Mouse (Mus musculus): ENCODE results near the gene Fam193a.

The Fam193a gene

DNA sequence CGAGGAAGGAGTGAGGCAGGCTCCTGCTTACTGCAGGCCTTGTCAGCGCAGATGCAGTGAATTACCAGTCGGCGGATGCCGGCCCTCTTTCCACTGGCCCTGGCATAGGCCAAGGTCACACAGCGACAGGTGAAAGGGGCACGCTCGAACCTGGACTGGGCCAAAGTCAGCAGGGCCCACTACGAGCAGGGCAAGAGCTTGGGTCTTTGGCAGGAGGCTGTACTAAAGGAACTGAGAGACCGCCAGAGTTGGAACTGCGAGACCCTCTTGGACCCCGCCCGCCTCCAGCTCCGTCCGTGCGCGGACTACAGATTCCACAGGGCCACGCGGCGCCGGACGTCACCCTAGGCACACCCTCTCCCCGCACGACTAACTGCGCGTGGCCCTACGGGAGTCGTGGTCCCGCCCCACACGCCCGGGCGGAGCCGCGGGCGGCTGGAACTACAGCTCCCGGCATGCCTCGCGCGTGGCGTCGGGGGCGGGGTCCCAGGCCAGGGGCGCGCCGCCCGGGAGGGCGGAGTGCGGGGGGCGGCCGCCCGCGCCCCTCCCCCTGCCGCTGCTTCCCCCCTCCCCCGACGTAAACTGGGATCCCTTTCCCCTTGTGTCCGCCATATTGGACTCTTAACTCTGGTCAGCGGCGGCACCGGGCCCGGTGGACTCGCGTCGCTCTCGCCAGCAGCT lies at the start of gene Fam193a:
Gene Fam193a (plus strand): TSS at position 593 of the 681 bp plus-strand sequence.
- DNase-seq = peak; percentile 98

DNA sequence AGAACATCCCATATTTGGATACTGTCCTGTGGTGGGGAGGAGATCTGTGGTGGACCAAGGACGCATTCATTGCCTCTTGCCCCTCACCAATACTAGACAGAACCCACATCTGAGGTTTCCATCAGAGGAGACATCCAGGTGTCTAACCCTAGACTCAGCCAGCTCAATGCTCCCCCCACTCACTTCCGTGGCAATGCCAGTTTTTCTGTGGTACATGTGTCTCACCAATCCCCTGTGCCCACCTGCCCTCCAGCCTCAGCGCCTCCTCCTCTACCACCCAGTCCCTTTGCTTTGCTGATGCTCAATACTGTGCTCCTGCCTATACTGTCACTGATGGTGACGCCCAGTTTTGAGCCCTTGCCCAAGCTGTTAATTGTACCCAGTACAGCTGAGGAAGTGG lies 48.5 kb upstream of the Fam193a start:
- DNase-seq = no peak

DNA sequence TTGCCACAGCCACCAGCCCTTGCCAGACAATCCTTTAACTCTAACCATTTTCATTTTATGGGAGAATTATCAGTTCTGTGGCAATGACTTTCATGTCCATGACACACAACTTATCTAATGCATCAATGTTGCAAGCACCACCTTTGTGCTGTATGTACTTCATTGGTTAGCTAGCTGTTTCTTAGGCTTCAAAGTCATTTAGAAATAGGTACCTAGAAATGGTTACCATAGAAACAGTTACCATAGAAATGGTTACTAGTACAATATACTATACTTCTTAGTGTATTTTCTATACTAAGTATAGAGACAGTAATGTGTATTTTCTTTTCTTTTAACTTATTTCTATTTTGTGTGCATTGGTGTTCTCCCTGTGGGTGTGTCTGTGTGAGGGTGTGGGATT lies 44.4 kb upstream of the Fam193a start:
- DNase-seq = no peak

DNA sequence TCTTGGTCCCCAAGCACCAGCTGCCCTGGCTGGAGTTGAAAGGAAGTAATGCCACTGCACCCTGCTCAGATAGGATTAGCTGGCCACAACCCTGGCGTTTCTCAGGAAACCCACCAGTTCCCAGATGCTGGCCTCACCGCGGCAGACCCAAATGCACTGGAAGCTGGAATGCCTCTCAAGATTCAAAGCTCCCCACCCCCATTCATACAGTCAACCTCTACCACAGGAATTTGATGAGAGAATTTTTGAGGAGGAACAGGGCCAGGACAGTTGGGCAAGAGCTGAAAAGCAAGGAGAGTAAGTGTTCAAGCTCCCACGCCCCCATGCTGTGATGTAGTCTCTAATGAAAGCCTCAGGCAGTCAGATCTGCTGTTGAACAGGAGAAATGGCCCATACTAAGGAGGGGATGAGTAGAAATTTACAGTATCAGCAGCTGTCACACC lies 43.5 kb upstream of the Fam193a start:
- no peak for DNase-seq

DNA sequence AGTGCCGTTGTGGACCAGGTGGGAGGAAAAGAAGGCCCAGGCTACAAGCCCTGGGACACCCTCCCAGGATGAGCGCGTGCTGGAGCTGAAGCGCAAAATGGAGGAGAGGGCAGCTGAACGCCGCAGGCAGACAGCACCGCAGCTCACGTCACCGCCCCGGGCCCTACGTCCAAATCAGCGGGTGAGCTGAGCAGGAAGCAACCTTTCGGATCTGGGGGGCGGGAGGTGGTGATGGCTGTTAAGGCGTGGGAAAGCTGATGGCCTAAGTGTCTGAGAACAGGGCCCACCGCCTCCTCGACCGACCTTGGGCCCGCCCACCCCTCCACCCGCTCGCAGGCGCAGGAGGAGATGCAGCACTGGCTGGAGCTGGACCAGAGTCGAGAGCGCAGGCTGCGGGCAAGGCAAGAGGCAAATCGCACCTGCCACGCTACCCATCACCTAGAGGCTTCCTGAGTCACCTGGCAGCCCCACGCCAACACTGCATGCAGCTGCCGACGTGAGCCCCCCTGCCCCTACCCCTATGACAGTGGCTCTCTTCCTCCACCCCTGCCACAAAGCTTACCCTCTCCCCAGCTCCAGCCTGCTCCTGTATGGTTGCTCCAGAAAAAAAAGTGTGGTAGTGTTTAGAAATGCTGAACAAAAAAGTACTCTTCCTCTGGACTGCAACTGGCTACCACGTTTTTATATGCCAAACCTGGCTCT lies 42.7 kb upstream of the Fam193a start:
- DNase-seq = no peak

DNA sequence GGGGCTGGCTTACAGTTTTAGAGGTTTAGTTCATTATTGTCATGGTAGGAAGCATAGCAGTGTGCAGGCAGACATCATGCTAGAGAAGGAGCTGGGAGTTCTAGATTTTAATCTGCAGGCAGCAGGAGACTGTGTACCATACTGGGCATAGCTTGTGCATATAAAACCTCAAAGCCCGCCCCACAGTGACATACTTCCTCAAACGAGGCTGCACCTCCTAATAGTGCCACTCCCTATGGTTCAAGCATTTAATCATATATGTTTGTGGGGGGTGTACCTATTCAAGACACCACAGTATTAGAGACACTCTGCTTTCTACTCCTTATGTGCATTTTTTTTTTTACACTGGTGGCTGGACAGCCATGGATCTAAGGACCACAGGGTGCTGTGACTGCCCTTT lies 39.6 kb upstream of the Fam193a start:
- no peak for DNase-seq

DNA sequence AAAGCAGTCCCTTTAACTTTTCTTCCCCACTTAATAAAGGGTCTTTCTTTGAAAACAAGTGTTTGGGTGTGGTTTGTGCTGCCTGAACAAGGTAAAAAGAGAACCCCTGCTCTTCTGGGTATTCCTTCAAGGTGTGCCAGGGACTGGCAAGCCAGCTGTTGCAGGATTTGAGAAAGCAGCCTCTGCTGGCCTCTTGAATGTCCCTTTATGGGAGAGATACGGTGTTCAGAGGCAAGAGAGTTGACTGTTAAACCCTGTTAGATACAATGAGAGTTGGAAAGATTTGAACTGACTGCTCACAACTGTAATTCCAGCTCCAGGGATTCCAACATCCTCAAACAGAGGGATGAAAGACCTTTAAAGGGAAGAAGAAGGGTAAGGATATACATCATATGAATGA lies 35.7 kb upstream of the Fam193a start:
- no peak for DNase-seq

DNA sequence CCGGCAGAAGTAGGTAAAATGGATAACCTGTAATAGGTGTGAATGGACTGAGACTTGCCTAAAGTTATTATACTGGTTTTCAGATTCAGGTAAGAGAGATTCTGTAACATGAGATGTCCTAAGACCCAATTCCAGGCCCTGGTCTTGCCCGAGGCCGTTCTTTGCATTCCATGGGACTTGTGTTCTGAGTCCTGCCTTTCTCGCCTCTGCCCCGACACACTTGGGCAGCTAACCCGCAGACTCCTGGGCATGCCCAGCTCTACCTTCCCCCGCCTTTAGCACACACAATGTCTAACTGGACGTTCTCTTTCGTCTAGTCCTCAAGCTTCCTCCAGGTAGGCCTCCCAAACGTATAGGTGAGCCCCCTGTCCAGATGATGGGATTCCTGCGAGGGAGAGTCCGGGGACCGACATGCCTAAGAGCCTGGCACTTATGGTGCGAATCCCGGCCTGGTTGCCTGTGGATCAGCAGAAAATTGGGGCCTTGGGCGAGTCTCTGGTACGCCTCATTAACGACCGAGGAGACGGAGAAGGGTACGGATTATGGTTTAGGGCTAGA lies 34.1 kb upstream of the Fam193a start:
- DNase-seq = no peak

DNA sequence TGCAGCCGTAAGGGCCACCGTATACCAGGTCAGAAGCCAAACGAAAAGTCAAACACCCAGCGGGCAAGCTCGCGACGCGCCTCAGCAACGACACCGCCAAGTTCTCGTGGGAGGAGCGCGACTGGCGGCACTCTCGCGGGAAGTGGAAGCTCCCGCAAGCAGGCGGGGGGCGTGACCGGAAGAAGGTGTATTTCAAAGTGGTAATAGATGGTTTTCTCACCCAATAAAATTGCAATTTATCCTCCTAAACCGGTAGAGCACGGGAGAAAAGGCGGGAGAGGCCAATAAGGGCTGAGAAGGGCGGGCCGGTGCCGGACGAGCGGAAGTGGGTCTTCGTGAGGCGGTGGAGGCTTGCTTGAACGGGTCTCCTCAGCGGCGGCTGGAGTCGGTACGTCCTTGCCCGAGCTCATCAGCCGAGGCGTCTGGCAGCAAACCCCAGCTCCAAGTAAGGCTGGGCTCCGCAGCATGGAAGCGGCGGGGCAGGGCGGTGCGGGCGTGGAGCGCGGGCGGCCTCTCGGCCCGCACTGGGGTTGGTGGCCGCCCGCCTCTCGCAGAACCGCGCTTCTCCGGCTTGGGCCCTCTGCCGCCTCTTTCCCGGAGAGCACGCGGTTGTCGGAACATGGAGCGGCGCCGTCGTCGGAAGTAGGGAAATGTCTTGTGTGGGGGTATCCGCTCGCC lies 33.5 kb upstream of the Fam193a start, which contains the start of gene Rnf4:
Gene Rnf4 (plus strand): TSS at position 193 of the 678 bp plus-strand sequence.
- DNase-seq = peak; percentile 99

DNA sequence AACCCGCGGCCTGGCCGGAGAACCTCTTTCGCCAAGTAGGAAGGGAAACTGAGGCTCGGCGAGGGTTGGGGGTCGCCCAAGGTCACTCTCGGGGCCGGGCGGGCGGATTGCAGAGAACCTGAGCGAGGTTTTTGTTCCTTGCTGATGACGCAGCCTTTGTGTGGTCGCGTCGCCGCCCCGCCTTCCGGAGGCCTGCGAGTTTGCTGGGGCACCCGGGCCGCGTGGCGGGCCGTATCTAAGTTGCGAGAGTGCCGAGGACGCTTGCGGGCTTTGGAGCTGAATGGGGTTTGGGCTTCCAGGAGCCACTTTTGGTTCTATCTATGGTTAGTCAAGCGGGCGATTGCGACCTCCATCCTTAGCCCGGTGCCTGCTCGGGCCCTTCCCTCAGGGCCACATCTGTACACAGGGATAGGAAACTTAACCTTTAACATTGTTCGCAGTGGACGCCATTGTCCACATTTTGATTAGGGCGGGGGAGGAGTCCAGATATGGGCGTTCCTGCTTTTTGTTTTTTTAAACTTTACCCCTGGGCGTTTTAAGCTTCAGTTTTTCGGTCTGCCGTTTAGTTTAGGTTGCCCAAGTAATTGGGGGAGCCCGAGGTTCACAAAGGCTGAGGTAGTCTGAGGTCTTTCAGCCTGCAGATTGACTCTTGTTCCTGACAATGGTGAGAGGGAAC lies 32.8 kb upstream of the Fam193a start:
- DNase-seq = peak; percentile 43

DNA sequence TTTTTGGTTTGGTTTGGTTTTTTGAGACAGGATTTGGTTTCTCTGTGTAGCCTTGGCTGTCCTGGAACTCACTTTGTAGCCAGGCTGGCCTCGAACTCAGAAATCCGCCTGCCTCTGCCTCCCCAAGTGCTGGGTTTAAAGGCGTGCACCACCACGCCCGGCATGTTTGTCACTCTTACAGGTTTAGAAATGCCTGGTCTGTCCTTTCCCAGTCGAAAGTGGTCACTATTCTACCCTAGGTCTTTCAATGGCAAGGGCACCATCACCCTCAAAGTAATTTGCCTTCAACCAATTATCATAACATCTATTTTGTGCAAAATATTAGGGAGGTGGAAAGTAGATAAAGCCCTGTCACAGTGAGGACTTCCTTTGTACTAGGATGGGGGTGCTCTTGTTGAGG lies 29.5 kb upstream of the Fam193a start:
- no peak for DNase-seq

DNA sequence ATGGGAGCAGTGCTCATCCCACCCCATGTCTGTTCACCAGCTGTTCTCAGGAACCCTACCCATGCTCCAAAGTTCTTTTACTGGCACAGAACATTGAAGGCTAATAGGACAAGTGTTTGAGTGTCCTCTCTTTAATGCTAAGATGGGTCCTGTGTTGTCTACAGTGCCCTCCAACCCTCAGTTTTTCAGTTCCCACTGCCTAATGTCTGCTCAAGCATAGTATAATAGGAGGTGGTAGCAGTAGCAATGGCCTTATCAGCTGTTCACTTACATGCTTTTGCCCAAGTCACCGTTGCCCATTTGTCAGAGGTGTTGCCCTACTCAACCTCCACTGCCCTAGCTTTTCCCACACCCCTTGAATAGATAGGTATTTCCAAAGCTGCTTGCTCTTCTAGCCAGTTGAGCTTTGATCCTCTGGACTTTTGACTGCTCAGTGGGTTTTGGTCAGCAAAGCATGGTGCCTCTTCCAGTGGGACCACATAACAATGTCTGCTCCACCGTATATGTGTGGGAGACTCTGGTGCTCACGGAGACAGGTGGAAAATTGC lies 17.6 kb upstream of the Fam193a start:
- no peak for DNase-seq

DNA sequence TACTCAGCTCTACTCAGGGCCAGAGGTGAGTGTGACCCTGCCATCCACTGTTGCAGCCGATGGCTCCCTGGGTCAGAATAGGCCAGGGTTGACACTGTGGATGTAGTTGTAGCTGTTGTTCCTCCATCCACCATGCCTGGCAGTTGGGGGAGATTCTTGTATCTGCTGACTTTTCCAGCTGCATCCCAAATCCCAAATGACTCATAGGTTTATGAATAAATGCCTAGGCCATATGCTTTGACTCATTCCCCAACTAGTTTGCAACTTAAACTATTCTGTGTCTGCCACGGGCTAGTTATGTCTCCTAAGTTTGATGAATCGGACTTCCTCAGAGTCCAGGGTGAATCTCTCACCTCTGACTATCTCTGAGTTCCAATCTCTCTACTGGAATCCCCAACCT lies 9.5 kb upstream of the Fam193a start:
- DNase-seq = no peak

DNA sequence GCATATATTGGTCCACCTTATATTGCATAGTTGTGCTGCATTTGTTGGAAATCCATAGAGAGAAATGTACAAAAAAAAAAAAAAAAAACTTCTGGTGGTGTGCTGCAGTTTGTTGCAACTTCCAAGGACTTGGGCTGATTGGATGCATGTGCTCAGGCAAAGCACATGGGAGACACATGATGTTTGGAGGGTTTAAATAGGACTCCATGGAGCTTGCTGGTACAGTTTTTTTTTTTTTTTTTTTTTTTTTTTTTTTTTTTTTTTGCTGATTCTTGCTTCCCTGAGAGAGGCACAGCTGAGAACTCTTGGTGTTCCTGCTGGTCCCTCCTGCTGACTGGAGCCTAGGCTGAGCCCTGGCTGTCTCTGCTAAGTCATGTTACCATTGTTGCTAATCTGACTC lies 6.6 kb upstream of the Fam193a start:
- no peak for DNase-seq

DNA sequence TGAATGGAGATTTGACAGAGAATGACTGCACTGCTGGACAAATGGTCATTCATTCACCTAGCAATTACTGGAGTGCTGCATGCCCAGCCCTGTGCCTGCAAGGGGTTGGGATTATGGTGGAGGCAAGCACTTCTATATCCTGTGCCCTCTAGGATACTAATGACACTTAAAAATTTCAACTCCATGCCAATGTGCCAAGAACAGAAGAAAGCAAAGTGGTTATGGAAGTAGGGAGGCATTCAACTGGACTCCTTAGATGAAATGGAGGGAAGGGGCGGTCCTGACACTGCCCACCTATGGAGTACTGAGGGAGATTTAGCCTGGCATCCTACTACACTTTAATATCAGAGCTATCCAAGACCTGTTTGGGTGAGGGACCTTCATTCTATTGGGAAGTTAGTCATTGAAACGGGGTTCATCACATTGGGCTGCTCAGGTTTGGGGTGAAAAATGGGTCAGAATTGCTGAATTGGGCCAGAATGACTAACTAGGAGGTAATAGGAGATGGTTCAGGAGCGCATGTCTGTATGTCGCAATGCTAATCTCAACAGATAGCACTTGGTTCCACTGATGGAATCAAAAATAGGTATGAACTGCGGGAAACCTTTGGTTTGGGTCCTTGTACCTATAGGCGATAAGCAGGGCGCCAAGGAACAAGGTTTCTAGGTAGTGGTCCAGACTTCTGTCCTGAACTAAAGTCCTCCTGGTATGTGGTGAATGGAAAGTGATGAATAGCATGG lies 1.0 kb upstream of the Fam193a start:
- no peak for DNase-seq

DNA sequence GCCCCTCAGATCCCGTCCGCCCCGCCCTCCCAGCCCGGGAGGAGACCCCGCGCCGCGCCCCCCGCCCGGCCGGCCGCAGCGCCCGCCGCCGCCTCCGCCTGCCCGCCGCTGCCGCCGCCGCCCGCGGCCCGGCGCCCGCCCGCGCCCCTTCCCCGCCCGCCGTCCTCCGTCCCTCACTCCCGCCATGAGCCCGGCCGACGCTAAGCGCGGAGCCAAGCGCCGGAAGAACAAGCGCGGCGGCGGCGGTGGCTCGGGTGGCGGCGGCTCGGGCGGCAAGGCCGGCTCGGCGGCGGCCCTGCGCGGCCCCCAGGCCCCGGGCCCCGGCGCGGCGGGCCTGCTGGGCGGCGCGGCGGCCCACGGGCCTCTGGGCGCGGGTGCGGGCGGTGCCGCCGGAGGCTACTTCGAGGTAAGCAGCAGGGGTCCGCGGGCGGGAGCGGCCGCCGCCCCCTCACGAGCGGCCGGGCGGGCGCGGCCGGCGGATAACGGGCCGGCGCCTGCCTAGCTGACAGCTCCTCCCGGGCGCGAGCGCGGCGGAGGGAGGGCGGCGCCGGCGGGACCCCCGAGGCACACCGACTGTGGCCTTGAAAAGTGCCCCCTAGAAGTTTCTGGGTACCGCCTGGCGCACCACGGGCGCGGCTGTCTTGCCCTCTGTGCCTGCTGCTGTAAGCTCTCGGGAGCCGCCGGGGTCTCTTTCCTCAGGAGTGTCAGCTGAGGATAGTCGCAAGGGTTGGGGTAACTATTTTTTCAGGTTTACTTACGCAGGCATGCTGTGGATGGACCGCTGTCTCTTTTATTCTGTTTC lies 490 bp downstream of the Fam193a start:
- DNase-seq = peak; percentile 38

DNA sequence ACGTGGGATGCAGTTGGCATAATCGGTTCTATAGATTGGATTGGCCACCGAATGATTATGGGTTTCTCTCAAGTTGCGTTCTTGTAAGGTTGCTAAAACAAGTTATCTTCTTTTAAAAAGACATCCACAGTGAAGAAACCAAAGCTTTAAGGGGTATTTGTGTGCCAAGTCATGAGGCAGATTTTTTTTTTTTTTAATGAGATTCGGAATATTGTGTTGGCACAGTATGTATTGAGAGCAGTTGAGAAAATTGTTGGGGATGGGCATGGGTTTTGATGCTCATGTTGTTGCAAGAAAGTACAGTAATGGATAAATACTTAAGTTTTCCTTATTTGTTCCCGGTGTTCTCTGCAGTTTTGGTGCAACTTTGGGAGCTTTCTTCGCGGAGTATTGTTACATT lies 1.1 kb downstream of the Fam193a start:
- no peak for DNase-seq

DNA sequence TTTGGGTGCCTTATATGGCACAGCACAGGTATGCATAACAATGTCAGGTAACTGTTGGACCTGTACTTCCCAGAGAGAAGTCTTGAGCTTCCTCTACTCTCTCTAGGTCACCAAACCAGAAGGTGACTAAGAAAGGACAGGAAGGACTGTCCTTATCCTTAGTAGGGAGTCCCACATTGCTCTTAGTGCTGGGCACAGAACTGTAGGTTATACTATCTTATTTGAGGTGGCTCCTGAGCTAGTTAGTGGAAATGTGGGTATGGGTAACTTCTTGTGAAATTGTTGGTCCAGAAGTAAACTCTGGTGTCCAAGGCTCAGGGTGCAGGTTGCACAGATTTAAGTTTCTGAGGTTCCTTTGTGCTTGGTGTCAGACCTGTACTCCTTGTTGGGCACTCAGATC lies 2.4 kb downstream of the Fam193a start:
- DNase-seq = no peak

DNA sequence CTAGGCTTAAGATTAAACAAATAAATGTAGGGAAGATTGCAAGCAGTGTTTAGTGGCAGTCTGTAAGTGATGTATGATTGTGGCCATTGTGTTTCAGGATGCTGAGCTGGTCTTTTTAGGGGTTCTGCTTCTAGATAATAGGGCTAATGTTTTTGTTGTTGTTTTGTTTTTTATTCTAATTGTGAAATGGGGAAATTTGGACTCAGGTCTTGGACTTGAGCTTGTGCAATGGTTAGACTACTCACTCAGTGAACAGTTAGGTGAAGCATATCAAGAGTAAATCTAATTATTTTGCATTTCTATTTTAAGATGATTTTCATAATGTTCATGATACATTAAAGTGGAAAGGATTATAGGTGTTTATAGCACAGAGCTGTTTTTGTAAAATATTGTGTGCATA lies 2.8 kb downstream of the Fam193a start:
- no peak for DNase-seq

DNA sequence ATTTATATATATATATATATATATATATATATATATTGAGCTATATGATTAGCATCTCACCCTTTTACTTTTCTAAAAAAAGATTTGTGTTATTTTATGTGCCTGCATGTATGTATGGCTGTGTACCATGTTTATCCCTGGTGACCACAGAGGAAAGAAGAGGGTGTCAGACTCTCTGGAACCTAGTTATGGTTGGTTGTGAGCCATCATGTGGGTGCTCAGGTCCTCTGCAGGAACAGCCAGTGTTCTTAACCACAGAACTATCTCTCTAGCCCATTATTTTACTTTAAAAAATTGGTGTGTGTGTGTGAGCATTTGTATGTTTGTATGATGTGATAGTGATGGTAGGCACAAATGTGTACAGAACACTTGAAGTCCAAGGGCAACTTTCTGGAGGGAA lies 9.1 kb downstream of the Fam193a start:
- no peak for DNase-seq

DNA sequence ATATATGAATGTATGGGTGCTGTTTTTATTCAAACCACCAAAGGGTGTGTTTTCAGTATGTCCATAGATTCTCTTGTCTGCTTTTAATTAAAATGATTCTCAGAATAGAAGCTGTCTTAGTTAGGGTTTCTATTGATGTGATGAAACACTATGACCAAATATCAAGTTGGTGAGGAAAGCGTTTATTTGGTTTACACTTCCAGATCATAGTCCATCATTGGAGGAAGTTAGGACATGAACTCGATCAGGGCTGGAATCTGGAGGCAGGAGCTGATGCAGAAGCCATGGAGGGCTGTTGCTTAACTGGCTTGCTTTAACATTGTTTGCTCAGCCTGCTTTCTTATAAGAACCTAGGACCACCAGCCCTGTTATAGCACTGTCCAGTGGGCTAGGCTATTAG lies 12.0 kb downstream of the Fam193a start:
- no peak for DNase-seq
